Mouse (Mus musculus) stomach, postnatal 0 days (tissue): ENCODE measurements around the gene Ostf1. TPM values are rescaled to one million over a fixed set of nuclear protein-coding genes. Genes with fewer than 3 reads are reported as not detected.

Experiments
- ATAC-seq: fragments of 200-750 bp; cut with Nextera tagmentation; 2 replicates; pipeline ENCODE4 v1.8.0; 2017; ENCODE audit not compliant: low FRiP score, low TSS enrichment
- DNase-seq: peaks from one replicate; pipeline ENCODE4 v3.0.0-alpha.2; 2016; ENCODE audit warnings: low spot score
- H3K27ac ChIP-seq: fragments of 300-500 bp; sonication (generic); replicated peaks from 2 replicates; pipeline ENCODE4 v1.5.1; 2014; ENCODE audit warnings: mild to moderate bottlenecking, control low read depth
- H3K27me3 ChIP-seq: fragments of 300-500 bp; sonication (generic); 2 replicates; pipeline ENCODE4 v1.6.1; 2014; ENCODE audit warnings: low read length; ENCODE audit not compliant: control insufficient read depth, insufficient read depth
- H3K36me3 ChIP-seq: fragments of 300-500 bp; sonication (generic); 2 replicates; pipeline ENCODE4 v1.6.1; 2014; ENCODE audit warnings: low read length, mixed read lengths; ENCODE audit not compliant: control insufficient read depth, insufficient read depth
- H3K4me1 ChIP-seq: fragments of 300-500 bp; sonication (generic); replicated peaks from 2 replicates; pipeline ENCODE4 v1.6.1; 2014; ENCODE audit warnings: antibody characterized with exemption; ENCODE audit not compliant: control insufficient read depth, insufficient read depth
- H3K4me2 ChIP-seq: fragments of 300-500 bp; sonication (generic); replicated peaks from 2 replicates; pipeline ENCODE4 v1.6.1; 2014; ENCODE audit warnings: low read depth, mild to moderate bottlenecking, control low read depth, moderate library complexity
- H3K4me3 ChIP-seq: fragments of 300-500 bp; sonication (generic); 2 replicates; pipeline ENCODE4 v1.5.1; 2014; ENCODE audit warnings: low read depth, low read length, control low read depth
- H3K9ac ChIP-seq: fragments of 300-500 bp; sonication (generic); 2 replicates; pipeline ENCODE4 v1.6.1; 2014; ENCODE audit warnings: mild to moderate bottlenecking, low read length, control low read depth, mixed read lengths
- H3K9me3 ChIP-seq: fragments of 300-500 bp; sonication (generic); 2 replicates; pipeline ENCODE4 v1.6.1; 2016; ENCODE audit warnings: low read length; ENCODE audit not compliant: control insufficient read depth
- CTCF ChIP-seq: IDR thresholded peaks from 2 replicates; pipeline ENCODE4 v1.5.1; 2016; ENCODE audit warnings: antibody characterized with exemption, low read depth, mild to moderate bottlenecking, moderate library complexity
- EP300 ChIP-seq: optimal IDR thresholded peaks from 2 replicates; pipeline ENCODE3; 2016; ENCODE audit warnings: antibody characterized with exemption
- WGBS: fragments of 180-500 bp; shearing (Covaris S2); extraction: QIAGEN DNeasy Blood & Tissue Kit; methylation state at CpG from one replicate; pipeline ENCODE4 v1.1.7; 2014; 5-methylcytosine and 5-hydroxymethylcytosine counted together
- polyA plus RNA-seq: library from polyadenylated mRNA; unstranded; fragments of >200 nt; fragmentation: Nextera tagmentation; extraction: Ambion mirVana; gene quantifications from 2 replicates; pipeline ENCODE4 v1.2.1, GENCODE M21; 2015

Ostf1 gene
- polyA plus RNA-seq, 1 experiment from 2014 or later = 129 TPM

DNA sequence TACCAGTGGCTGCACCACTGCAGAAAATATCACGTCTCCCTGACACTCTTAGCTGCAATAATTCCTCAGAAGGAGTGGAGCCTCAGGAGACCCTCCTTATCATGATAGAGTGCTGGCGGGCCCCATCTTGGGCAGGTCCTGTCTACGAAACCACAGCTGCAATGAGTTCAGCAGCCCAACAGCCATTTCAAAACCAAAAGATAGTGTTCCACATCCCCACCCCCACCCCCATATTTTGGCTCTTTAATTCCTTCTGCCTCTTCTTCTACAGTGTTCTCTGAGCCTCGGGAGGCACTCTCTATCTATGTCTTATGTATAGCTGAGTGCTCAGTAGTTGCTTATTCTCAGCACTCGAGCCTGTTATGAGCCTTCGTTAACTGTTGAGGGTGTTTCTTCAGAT, 18.9 kb upstream of the Ostf1 start:
- no peaks in the 10 kb centered on the region for H3K9me3 ChIP-seq
- H3K36me3 ChIP-seq = no peaks in the 10 kb centered on the region
- no peak overlapping the region for H3K4me3 ChIP-seq
- DNase-seq (no peak), ATAC-seq (no peak)
- H3K4me1 ChIP-seq = no peaks in the 10 kb centered on the region
- TF ChIP-seq EP300 (no peak), CTCF (no peak)
- no peak overlapping the region for H3K27ac ChIP-seq
- WGBS = 74% methylated on average over 6 of the region's 6 CpGs
- no peak overlapping the region for H3K4me2 ChIP-seq
- no peak overlapping the region for H3K9ac ChIP-seq
- H3K27me3 ChIP-seq = no peaks in the 10 kb centered on the region

DNA sequence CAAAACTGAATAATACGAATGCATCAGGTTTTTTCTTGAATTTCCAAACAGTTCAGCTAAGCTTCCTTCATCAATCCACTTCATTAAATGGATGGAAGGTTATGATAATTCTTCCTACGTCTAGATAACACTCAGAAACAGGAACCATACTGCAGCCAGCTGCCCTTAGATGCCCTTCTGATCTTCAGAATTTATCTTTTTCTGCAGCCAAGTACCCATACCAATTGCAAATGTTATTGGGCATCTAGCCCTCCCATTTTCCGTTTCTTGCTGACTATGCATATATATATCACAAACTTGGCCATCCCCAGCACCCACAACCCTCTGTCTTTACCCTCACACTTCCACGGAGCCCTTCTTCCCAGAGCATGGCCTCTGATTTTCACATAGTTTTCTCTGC, 18.3 kb upstream of the Ostf1 start:
- Histone ChIP-seq H3K4me1 (no peaks in the 10 kb centered on the region), H3K4me2 (no peak overlapping the region), H3K27ac (no peak overlapping the region), H3K9me3 (no peaks in the 10 kb centered on the region), H3K27me3 (no peaks in the 10 kb centered on the region), H3K36me3 (no peaks in the 10 kb centered on the region), H3K4me3 (no peak overlapping the region), H3K9ac (no peak overlapping the region)
- TF ChIP-seq EP300 (no peak), CTCF (no peak)
- ATAC-seq (no peak), DNase-seq (no peak)
- 85% methylated on average over 4 of the region's 4 CpGs for WGBS

DNA sequence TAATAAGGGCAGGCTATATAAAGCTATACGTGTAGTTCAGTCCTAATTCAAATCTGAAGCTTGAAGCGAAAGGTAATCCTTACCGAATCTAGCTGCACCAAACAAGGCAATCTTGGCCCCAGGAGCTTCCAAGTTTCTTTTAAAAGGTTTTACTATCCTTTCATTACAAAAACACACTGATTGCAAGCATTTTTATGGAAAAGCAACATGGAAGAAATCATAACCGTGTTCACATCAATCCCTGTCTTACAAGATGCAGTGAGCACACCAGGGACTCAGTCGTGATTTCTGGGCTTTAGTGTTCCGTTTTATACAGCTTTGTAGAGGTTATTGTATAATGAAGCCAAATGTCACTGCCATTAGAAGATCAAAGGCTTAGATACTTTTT, 16.9 kb upstream of the Ostf1 start:
- H3K4me2 ChIP-seq = no peak overlapping the region
- H3K36me3 ChIP-seq = no peaks in the 10 kb centered on the region
- ATAC-seq (no peak), DNase-seq (no peak)
- WGBS = 75% methylated on average over 6 of the region's 6 CpGs
- H3K9me3 ChIP-seq = no peaks in the 10 kb centered on the region
- no peaks in the 10 kb centered on the region for H3K27me3 ChIP-seq
- H3K9ac ChIP-seq = no peak overlapping the region
- TF ChIP-seq EP300 (no peak), CTCF (no peak)
- no peak overlapping the region for H3K27ac ChIP-seq
- no peak overlapping the region for H3K4me3 ChIP-seq
- no peaks in the 10 kb centered on the region for H3K4me1 ChIP-seq

DNA sequence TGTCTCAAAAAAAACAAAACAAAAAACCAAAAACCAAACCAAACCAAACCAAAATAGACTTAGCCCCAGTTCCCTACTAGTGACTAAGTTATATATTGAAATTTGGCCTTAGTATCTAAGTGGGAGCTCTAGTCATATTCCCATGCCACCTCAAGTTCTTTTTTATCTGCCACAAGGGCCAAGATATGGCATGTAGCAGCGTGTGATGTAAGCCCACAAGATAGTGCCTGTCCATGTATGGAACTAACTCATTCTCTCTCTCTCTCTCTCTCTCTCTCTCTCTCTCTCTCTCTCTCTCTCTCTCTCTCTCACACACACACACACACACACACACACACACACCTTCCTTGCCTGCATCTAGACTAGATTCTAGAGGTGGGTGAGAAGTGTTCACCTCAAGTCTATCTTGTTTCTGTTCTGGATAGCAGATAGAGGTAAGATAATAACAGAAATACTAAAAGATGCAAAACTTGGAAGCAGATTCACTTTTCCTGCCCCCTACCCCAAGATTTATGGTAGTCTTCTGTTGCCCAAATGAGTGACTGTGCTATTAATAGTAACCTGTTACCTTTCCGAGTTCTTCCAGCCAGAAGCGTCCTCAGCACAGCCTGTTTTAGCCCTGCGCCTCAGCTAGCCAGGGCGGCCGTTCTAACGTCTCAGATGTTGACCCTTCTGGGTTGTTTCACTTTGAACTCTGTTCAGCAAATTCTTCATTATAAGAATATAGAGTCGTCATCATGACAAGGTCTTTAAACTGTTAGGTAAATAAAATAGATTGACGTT, 16.3 kb upstream of the Ostf1 start:
- no peaks in the 10 kb centered on the region for H3K9me3 ChIP-seq
- H3K9ac ChIP-seq = no peak overlapping the region
- no peaks in the 10 kb centered on the region for H3K36me3 ChIP-seq
- no peaks in the 10 kb centered on the region for H3K27me3 ChIP-seq
- no peak overlapping the region for H3K4me2 ChIP-seq
- TF ChIP-seq CTCF (no peak), EP300 (no peak)
- no peak overlapping the region for H3K4me3 ChIP-seq
- H3K4me1 ChIP-seq = no peaks in the 10 kb centered on the region
- no peak overlapping the region for H3K27ac ChIP-seq
- ATAC-seq = no peak
- no peak for DNase-seq
- 49% methylated on average over 9 of the region's 9 CpGs for WGBS

DNA sequence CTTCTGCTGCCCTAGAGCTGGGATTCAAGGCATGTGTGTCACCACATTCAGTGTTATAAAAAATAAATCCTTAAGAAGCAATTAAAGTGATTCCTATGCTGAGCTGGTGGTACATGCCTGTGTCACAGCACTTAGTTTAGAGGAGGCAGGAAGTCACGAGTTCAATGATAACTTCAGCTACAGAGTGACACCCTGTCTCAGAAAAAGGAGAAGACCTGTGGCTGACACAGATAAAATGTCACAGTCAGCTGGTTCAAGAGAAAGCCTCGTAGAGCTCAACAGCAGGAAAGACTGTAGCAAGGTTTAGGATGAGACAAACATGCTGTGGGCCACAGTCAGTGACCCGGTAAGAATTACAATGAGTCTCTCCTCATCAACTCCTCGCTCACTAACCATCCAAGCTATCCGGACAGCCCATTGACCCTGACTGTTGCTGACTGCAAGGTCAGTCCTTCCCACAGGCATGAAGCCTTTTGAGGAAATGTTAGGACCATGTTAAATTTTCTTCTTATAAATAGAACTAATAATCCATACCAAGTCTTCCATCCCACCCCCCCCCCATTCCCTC, 15.3 kb upstream of the Ostf1 start:
- no peak overlapping the region for H3K27ac ChIP-seq
- no peaks in the 10 kb centered on the region for H3K27me3 ChIP-seq
- H3K36me3 ChIP-seq = no peaks in the 10 kb centered on the region
- no peaks in the 10 kb centered on the region for H3K9me3 ChIP-seq
- TF ChIP-seq EP300 (no peak), CTCF (no peak)
- H3K4me2 ChIP-seq = no peak overlapping the region
- ATAC-seq = no peak
- H3K4me3 ChIP-seq = no peak overlapping the region
- no peak for DNase-seq
- no peaks in the 10 kb centered on the region for H3K4me1 ChIP-seq
- no peak overlapping the region for H3K9ac ChIP-seq
- WGBS = 74% methylated on average over 5 of the region's 5 CpGs

DNA sequence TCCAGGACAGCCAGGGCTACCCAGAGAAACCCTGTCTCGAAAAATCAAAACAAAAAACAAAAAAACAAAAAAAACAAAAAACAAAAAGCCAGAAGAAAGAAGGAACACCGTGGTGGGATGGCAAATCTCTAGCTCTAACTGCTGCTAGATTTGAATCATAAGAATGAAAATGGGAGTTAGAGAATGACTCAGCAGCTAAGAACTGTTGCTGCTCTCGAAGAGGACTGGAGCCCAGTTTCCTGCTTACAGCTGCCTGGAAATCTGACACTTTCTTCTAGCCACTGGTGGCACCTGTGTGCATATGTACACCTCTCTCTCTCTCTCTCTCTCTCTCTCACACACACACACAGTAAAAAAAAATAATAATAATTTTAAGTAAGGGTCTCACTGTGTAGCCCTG, 14.8 kb upstream of the Ostf1 start:
- DNase-seq (no peak), ATAC-seq (no peak)
- no peaks in the 10 kb centered on the region for H3K9me3 ChIP-seq
- H3K4me1 ChIP-seq = no peaks in the 10 kb centered on the region
- no peaks in the 10 kb centered on the region for H3K36me3 ChIP-seq
- H3K4me2 ChIP-seq = no peak overlapping the region
- H3K27me3 ChIP-seq = no peaks in the 10 kb centered on the region
- TF ChIP-seq EP300 (no peak), CTCF (no peak)
- WGBS = 75% methylated on average over 3 of the region's 3 CpGs
- no peak overlapping the region for H3K4me3 ChIP-seq
- no peak overlapping the region for H3K27ac ChIP-seq
- H3K9ac ChIP-seq = no peak overlapping the region
